Mouse (Mus musculus) lung, postnatal 0 days (tissue): ENCODE measurements around the gene Tufm.

Experiments used
- CTCF ChIP-seq: IDR thresholded peaks from 2 replicates; pipeline ENCODE4 v1.5.1; 2016; ENCODE audit warnings: antibody characterized with exemption, mild to moderate bottlenecking
- EP300 ChIP-seq: IDR thresholded peaks from 2 replicates; pipeline ENCODE4 v1.6.1; 2016; ENCODE audit warnings: antibody characterized with exemption, mild to moderate bottlenecking, control low read depth

- TF ChIP-seq EP300 (no peak), CTCF (no peak)
These were observed 49.3 kb downstream of the Tufm start for GRCm38 (mm10) chr7:126536466-126536865.
